Mouse (Mus musculus): Measurements from ENCODE around the gene Hectd1.

- TF ChIP-seq POLR2A (IDR thresholded peaks at IDR 0.05; ENCODE audit: low read depth, low read length) (no peak), CTCF (IDR thresholded peaks at IDR 0.05; ENCODE audit: borderline replicate concordance, insufficient read depth, low read length) (no peak)
Measured at GRCm38 (mm10) chr12:51858134-51859028, 29.0 kb upstream of the Hectd1 start.
